In the genomic region with DNA sequence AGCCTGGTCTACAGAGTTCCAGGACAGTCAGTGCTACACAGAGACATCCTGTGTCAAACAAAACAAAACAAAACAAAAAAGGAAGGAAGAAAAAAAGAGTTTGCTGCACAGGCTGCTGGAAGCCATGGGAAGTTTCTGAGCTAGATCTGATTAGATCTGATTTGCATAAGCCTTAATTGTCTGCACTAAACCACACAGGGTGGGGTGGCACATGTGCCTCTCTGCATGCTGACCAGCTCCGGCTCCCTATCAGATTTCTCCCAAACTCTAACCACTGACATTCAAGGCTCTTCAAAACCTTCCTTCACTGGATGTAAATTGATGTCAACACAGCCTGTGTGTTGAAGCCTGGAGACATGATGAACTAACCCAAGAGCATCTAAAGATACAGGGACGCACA, we compare ENCODE assay signal across 24 mouse cellular contexts. TPM values are rescaled to one million over a fixed set of nuclear protein-coding genes. Genes with fewer than 3 reads are reported as not detected.
"Had no signal": no experiment of that assay in that cellular context is flagged by ENCODE, and none has a peak within 500 bp of the region (broad histone marks: within the 10 kb centered on the region; RNA-seq: fewer than 3 reads in every experiment).

No protein-coding gene starts in this region.

- DNase-seq: gastrocnemius, postnatal 10 days; gastrocnemius, postnatal 25 days; heart, adult 2 months; heart, postnatal 10 days; heart, postnatal 4 days; kidney, adult 18-20 months; kidney, adult 8-10 months; kidney, postnatal 10 days; kidney, postnatal 25 days; liver had no signal

- H3K36me3 ChIP-seq: hindbrain, embryonic 10.5 days; hindbrain, embryonic 12.5 days; intestine, embryonic 15.5 days; limb, embryonic 10.5 days; limb, embryonic 12.5 days had no signal

- H3K27me3 ChIP-seq: hindbrain, embryonic 12.5 days; intestine, embryonic 15.5 days; limb, embryonic 12.5 days had no signal

- ATAC-seq: hindbrain, embryonic 16.5 days; inflammation-experienced regulatory T-cells, adult 6 months; intestine, embryonic 15.5 days; intestine, postnatal 0 days had no signal

- H3K4me2 ChIP-seq: heart, embryonic 11.5 days; hindbrain, embryonic 12.5 days; hindbrain, embryonic 14.5 days; intestine, embryonic 15.5 days; limb, embryonic 12.5 days; liver, embryonic 11.5 days had no signal

- H3K27ac ChIP-seq: hindbrain, embryonic 12.5 days; hindbrain, embryonic 14.5 days; intestine, embryonic 15.5 days; left cerebral cortex, adult 2 months; limb, embryonic 10.5 days had no signal

- H3K9ac ChIP-seq: hindbrain, embryonic 12.5 days; hindbrain, embryonic 14.5 days; intestine, embryonic 15.5 days; limb, embryonic 12.5 days had no signal

- H3K9me3 ChIP-seq: intestine, embryonic 15.5 days; limb, embryonic 10.5 days had no signal

- H3K4me3 ChIP-seq: heart, adult 2 months; hindbrain, embryonic 10.5 days; hindbrain, embryonic 12.5 days; intestine, embryonic 15.5 days; left cerebral cortex, adult 2 months; limb, embryonic 10.5 days; limb, embryonic 12.5 days had no signal

RNA-seq across cellular contexts. Expression of gene Inpp5j, which starts 42.4 kb away (rescaled TPM):
- polyA plus RNA-seq: inflammation-experienced regulatory T-cells, adult 6 months; limb, embryonic 12.5 days had no signal

RNA-seq across cellular contexts. Expression of gene Pla2g3, which starts 59.0 kb away (rescaled TPM):
- total RNA-seq: gastrocnemius, postnatal 25 days; granulocyte monocyte progenitor cell, adult 5-6 weeks; heart, postnatal 25 days had no signal
